Mouse (Mus musculus) thymus, postnatal 0 days (tissue): ENCODE data around the gene 4921536K21Rik. TPM values are rescaled to one million over a fixed set of nuclear protein-coding genes. Genes with fewer than 3 reads are reported as not detected.

ENCODE experiments used
- DNase-seq: peaks from one replicate; pipeline ENCODE4 v3.0.0-alpha.2; 2015; ENCODE audit warnings: low spot score
- polyA plus RNA-seq: library from polyadenylated mRNA; unstranded; fragments of >200 nt; fragmentation: Nextera tagmentation; extraction: Ambion mirVana; gene quantifications from 2 replicates; pipeline ENCODE4 v1.2.1, GENCODE M21; 2015

The 4921536K21Rik gene
- polyA plus RNA-seq, 1 experiment from 2014 or later = 0.08 TPM

- DNase-seq = no peak
Measured at GRCm38 (mm10) chr11:3855846-3856245, 39.1 kb downstream of the 4921536K21Rik start.

GRCm38 (mm10) chr11:3854156-3854555, 40.7 kb downstream of the 4921536K21Rik start:
- no peak for DNase-seq

GRCm38 (mm10) chr11:3853481-3854034, 41.3 kb downstream of the 4921536K21Rik start:
- no peak for DNase-seq

- no peak for DNase-seq
Measured at GRCm38 (mm10) chr11:3853031-3853430, 41.9 kb downstream of the 4921536K21Rik start.

DNA sequence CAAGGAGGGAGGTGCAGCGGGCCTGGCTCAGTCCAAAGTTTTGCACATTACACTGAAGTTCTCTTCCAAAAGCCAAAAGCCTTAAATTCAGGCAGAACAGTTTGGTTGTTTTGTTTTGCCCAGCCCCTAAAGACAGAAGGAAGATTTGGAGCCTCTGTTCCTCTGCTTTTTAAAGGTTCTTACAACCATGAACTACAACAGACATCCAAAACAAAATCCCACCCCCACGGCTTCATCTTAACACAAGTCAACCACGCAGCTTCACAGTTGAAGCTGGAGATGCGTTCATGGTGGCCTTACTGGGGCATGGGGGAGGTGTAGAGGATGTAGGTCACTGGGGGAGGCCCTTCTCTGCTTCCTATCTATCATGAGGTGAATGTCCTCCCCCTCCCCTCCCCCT, 43.0 kb downstream of the 4921536K21Rik start:
- no peak for DNase-seq

DNA sequence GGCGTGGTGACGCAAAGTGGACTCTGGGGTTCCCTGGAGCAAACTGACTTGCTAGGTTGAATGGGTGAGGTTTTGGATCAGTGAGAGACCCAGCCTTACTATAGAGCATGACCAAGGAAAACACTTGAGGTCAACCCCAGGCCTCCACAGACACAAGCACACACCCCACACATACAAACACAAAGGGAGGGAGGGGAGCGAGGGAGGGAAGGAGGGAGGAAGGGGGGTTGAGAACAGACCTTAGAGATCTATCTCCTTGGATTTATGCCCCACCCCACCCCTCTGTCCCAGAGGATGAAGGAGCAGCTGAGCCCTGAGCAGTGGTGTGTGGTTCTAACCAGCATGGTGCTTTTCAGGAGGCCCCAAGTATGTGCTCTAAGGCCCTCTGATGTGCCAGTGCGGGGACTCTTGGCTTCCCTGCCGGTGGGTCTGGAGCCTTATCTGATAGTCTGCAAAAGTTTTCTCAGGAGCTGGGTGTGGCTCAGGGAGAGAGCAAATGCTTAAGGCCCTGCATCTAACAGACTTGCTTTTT, 44.1 kb downstream of the 4921536K21Rik start:
- no peak for DNase-seq

DNA sequence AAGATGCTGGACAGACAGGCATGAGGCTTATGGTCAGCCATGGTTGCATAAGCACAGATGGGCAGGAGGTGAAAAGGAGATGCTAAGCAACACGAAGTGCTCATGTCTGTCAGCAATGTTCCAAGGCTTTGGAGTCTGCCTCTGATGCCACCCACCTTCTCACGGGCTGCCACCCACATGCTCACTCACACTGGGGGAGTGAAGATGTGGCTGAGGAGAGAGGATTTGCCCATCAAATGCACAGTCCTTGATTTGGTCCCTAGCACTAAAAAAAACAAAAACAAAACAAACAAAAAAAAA, 44.6 kb downstream of the 4921536K21Rik start:
- no peak for DNase-seq

DNA sequence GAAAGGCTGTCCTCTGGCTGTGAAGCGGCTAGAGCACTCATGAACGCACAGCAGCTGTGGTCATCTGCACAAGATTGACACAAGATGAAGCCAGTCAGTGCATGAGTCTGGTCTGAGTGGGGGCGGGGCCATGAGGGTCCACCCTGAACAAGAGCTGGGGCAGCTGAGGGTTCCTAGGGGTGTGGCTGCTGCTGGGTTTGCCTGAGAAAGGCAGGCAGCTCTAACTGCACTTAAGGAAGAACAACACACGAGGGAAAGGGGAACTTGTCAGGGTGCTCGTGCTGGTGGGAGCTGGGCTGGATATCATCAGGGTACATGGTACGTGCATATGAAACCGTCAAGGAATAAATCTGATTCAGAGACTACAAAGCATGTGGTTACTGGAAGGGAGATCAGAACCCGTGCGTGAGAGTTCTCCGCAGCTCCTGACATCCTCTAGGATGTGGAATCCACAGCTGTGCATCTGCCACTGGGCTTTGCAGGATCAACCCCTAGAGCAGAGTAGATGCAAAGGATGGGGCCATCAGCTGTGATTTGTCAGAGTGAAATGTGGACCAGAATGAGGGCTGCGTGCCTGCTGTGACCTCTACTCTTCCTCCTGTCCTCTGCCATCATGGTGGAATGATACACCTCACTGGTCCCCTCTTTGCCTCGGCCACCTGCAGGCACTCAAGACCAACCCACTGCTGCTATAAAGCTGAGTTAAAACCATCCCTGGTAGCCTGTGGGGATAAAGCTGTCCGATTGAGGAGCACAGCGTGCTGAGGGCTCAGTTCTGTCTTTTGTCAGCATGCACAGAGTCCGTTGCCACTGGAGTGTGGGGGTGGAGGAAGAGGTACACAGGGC, 45.2 kb downstream of the 4921536K21Rik start:
- no peak for DNase-seq

DNA sequence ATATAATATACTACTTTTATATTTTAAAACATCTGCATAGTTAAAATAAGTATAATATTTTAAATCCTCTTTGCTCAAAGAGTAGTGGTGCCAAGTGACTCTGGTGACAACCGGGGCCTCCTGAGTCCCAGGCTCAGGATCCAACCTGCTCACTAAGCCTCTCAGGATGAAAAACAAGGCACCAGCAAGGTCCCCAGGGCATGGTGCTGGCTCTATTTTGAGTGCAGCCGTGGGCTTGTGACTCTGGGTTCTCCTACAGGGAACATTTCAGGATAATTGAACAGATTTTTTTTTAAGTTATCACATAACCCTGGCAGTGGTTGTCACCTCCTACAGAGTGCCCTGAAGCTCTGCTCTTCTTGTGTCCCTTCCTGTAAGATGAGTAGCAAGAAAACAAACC, 48.5 kb downstream of the 4921536K21Rik start:
- DNase-seq = no peak

DNA sequence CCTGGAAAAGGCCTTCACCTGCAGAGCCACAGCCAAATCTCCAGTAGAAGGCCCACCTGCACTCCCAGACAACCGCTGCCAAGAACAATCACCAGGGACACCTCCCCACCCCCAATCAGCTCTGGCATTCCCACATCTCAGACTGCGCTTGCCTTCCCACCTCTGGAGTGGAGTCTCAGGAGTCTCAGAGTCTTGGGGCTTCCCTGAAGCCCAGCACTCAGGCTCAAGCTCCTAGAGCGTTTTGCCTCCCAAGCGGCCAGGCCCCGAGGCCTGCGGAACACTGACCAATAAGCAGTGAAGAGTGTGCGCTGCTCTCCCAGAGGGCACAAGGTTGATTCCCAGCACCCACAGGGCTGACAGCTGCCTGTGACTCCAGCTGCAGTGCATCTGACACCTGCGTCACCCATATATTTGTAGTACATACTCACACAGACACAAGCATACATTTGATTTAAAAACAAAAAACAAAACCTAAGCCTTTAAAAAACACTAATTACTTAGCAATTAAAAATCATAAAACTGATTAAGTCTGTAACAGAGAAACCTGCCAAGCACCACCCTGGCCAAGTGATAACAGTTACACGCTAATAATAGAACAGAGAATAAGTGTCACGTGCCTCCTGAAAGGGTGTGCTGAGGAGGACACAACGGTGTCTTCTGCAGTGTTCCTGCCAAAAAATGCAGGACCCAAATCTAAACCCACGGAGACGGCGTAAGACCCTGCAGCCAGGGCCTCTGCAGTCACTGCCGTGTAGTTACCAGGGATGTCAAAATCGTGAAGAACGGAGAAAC, 50.8 kb downstream of the 4921536K21Rik start:
- no peak for DNase-seq

Other genes with a start within 250 kb of the 4921536K21Rik start
- gene Morc2a, start 245.9 kb downstream of the 4921536K21Rik start, polyA plus RNA-seq = 14.7 and 16.7 TPM in 2 replicates
- gene Osbp2, start 31.2 kb downstream of the 4921536K21Rik start, polyA plus RNA-seq = 0.10 and 0.28 TPM in 2 replicates
- gene Dusp18, start 142 bp upstream of the 4921536K21Rik start, polyA plus RNA-seq = 0.62 and 0.71 TPM in 2 replicates
- 0.87 and 0.99 TPM in 2 replicates for gene Slc35e4, start 19.6 kb upstream of the 4921536K21Rik start, polyA plus RNA-seq
- 25.5 and 27.1 TPM in 2 replicates for gene Tcn2, start 37.1 kb upstream of the 4921536K21Rik start, polyA plus RNA-seq
- gene Pes1, start 68.9 kb upstream of the 4921536K21Rik start, polyA plus RNA-seq = 54.9 and 66.4 TPM in 2 replicates
- 0.10 TPM in 1 of 2 replicates, not detected in the other for gene 4930556J24Rik, start 81.7 kb upstream of the 4921536K21Rik start, polyA plus RNA-seq
- gene Gal3st1, start 88.5 kb upstream of the 4921536K21Rik start, polyA plus RNA-seq = 0.17 and 0.39 TPM in 2 replicates
- gene Sec14l4, start 136.4 kb upstream of the 4921536K21Rik start, polyA plus RNA-seq = 0.08 and 0.27 TPM in 2 replicates
- 0.64 and 0.91 TPM in 2 replicates for gene Sec14l3, start 169.7 kb upstream of the 4921536K21Rik start, polyA plus RNA-seq
- 4.1 and 5.3 TPM in 2 replicates for gene Mtfp1, start 200.3 kb upstream of the 4921536K21Rik start, polyA plus RNA-seq
- gene Sec14l2, start 228.3 kb upstream of the 4921536K21Rik start, polyA plus RNA-seq = 0.30 and 0.54 TPM in 2 replicates
- gene Rnf215, start 240.1 kb upstream of the 4921536K21Rik start, polyA plus RNA-seq = 18.9 and 19.6 TPM in 2 replicates